Mouse (Mus musculus): Measurements from ENCODE around the gene Ptgdr2. TPM values are rescaled to one million over a fixed set of nuclear protein-coding genes. Genes with fewer than 3 reads are reported as not detected.

Gene Ptgdr2
- polyA plus RNA-seq (2017; shearing (Covaris generic)): not detected

GRCm38 (mm10) chr19:10937110-10937563, at the start of gene Ptgdr2:
Gene Ptgdr2, plus strand, starts transcription at chr19:10937160.

GRCm38 (mm10) chr19:10895016-10895528, 41.9 kb upstream of the Ptgdr2 start, which contains the start of gene Prpf19:
Gene Prpf19, plus strand, starts transcription at chr19:10895231.

GRCm38 (mm10) chr19:10920532-10920931, 16.4 kb upstream of the Ptgdr2 start, which contains the start of gene Zp1:
Gene Zp1, minus strand, starts transcription at chr19:10920632.

GRCm38 (mm10) chr19:10949112-10949511, 12.2 kb downstream of the Ptgdr2 start, which contains the start of gene Ccdc86:
Gene Ccdc86, minus strand, starts transcription at chr19:10949266.

GRCm38 (mm10) chr19:10974238-10974865, 37.4 kb downstream of the Ptgdr2 start, which contains the start of gene Ms4a10:
Gene Ms4a10, minus strand, starts transcription at chr19:10974670.

Other genes with a start within 250 kb of the Ptgdr2 start
- gene Vps37c, start 248.4 kb upstream of the Ptgdr2 start, polyA plus RNA-seq (2017; shearing (Covaris generic)): 25.1 TPM
- gene Cd5, start 198.2 kb upstream of the Ptgdr2 start, polyA plus RNA-seq (2017; shearing (Covaris generic)): 564 TPM
- gene Cd6, start 107.1 kb upstream of the Ptgdr2 start, polyA plus RNA-seq (2017; shearing (Covaris generic)): 802 TPM
- gene Slc15a3, start 97.4 kb upstream of the Ptgdr2 start, polyA plus RNA-seq (2017; shearing (Covaris generic)): 19.5 TPM
- gene Tmem132a, start 67.2 kb upstream of the Ptgdr2 start, polyA plus RNA-seq (2017; shearing (Covaris generic)): 2.6 TPM
- 54.6 TPM for gene Tmem109, start 55.2 kb upstream of the Ptgdr2 start, polyA plus RNA-seq (2017; shearing (Covaris generic))
- 50.8 TPM for gene Prpf19, start 41.9 kb upstream of the Ptgdr2 start, polyA plus RNA-seq (2017; shearing (Covaris generic))
- gene Zp1, start 16.5 kb upstream of the Ptgdr2 start, polyA plus RNA-seq (2017; shearing (Covaris generic)): not detected
- 17.1 TPM for gene Ccdc86, start 12.1 kb downstream of the Ptgdr2 start, polyA plus RNA-seq (2017; shearing (Covaris generic))
- gene Ms4a10, start 37.5 kb downstream of the Ptgdr2 start, polyA plus RNA-seq (2017; shearing (Covaris generic)): not detected
- 0.44 TPM for gene Ms4a15, start 56.1 kb downstream of the Ptgdr2 start, polyA plus RNA-seq (2017; shearing (Covaris generic))
- not detected for gene Ms4a18, start 80.9 kb downstream of the Ptgdr2 start, polyA plus RNA-seq (2017; shearing (Covaris generic))
- gene Ms4a8a, start 143.9 kb downstream of the Ptgdr2 start, polyA plus RNA-seq (2017; shearing (Covaris generic)): 1.1 TPM
- not detected for gene 1700017D01Rik, start 193.7 kb downstream of the Ptgdr2 start, polyA plus RNA-seq (2017; shearing (Covaris generic))
- gene 1700025F22Rik, start 228.2 kb downstream of the Ptgdr2 start, polyA plus RNA-seq (2017; shearing (Covaris generic)): not detected

All from effector memory CD4-positive, alpha-beta T cell, adult 7 months (primary cell).